Mouse (Mus musculus): ENCODE results near the gene Sntb2. TPM values are rescaled to one million over a fixed set of nuclear protein-coding genes. Genes with fewer than 3 reads are reported as not detected.
A peak's percentile ranks its signal among the peaks of the same experiment; 100 is the strongest.

Sntb2 gene
- total and polyA plus RNA-seq, 3 experiments, result 3.6 to 3.8 TPM; not detected in 1

GRCm38 (mm10) chr8:106887336-106888189, 48.0 kb upstream of the Sntb2 start (continued):
- TF ChIP-seq CTCF (IDR thresholded peaks at IDR 0.05 in 2 of 3, conservative IDR thresholded peaks at IDR 0.05 in 1 of 3; ENCODE audit: control insufficient read depth in 1 of 3, insufficient read depth in 1 of 3, low read depth in 2 of 3, low read length in 3 of 3, poor library complexity in 1 of 3, severe bottlenecking in 1 of 3) (peak; percentile 72 to 93 (median 92)), RCOR1 (IDR thresholded peaks at IDR 0.05; ENCODE audit: low read depth, low read length) (peak; percentile 62; the same call in 1 of the 2 replicates), MEF2A (IDR thresholded peaks at IDR 0.05; ENCODE audit: extremely low read depth, insufficient replicate concordance, low read depth, low read length, poor library complexity, severe bottlenecking) (no peak), MAX (IDR thresholded peaks at IDR 0.05; ENCODE audit: low read length) (peak; percentile 71), POLR2AphosphoS2 (IDR thresholded peaks at IDR 0.05; ENCODE audit: low read length) (no peak), MYB (IDR thresholded peaks at IDR 0.05; ENCODE audit: low read depth, low read length) (no peak), TBP (IDR thresholded peaks at IDR 0.05; ENCODE audit: low read depth, low read length) (no peak), MAZ (IDR thresholded peaks at IDR 0.05; ENCODE audit: low read depth, low read length) (peak; percentile 67; the same call in 1 of the 2 replicates), MYC (IDR thresholded peaks at IDR 0.05; ENCODE audit: low read depth, low read length) (peak; percentile 87), E2F4 (IDR thresholded peaks at IDR 0.05; ENCODE audit: borderline replicate concordance, low read depth, low read length) (no peak)

- no peak overlapping the region for H3K9ac ChIP-seq (ENCODE audit: control insufficient read depth, low read depth, low read length, poor library complexity, severe bottlenecking)
- peaks cover 0 to 4% of the 10 kb centered on the region in 2 experiments; a peak in 3 of 4 replicates for H3K4me1 ChIP-seq (ENCODE audit: control insufficient read depth in 1 of 2, insufficient read depth in 2 of 2, low read length in 2 of 2)
- no peaks in the 10 kb centered on the region for H3K9me3 ChIP-seq (replicated peaks; ENCODE audit: insufficient read depth, low read length)
- no peak overlapping the region for H3K27ac ChIP-seq (ENCODE audit: control insufficient read depth, low read depth, low read length)
- H3K79me2 ChIP-seq (ENCODE audit: control insufficient read depth, insufficient read depth, low read length, poor library complexity), result peaks cover 53% of the 10 kb centered on the region
- no peak for DNase-seq (ENCODE audit: low read depth, low spot score)
- H3K36me3 ChIP-seq (ENCODE audit: control insufficient read depth in 1 of 2, insufficient read depth in 2 of 2, low read length in 2 of 2), result peaks cover 7 to 17% of the 10 kb centered on the region in 2 experiments
- H3K4me3 ChIP-seq (ENCODE audit: control insufficient read depth in 1 of 2, insufficient read depth in 1 of 2, low read depth in 2 of 2, low read length in 2 of 2), result no peak overlapping the region
- TF ChIP-seq CTCF (IDR thresholded peaks at IDR 0.05 in 2 of 3, conservative IDR thresholded peaks at IDR 0.05 in 1 of 3; ENCODE audit: control insufficient read depth in 1 of 3, insufficient read depth in 1 of 3, low read depth in 2 of 3, low read length in 3 of 3, poor library complexity in 1 of 3, severe bottlenecking in 1 of 3) (no peak), SMC3 (IDR thresholded peaks at IDR 0.05; ENCODE audit: low read depth, low read length) (no peak), USF2 (IDR thresholded peaks at IDR 0.05; ENCODE audit: borderline replicate concordance in 1 of 2, insufficient read depth in 1 of 2, low read depth in 1 of 2, low read length in 2 of 2) (no peak)
- no peaks in the 10 kb centered on the region for H3K27me3 ChIP-seq (ENCODE audit: control insufficient read depth in 1 of 2, insufficient read depth in 2 of 2, low read length in 2 of 2)
Observed at GRCm38 (mm10) chr8:106888803-106889202, 46.7 kb upstream of the Sntb2 start.

- Histone ChIP-seq H3K9ac (ENCODE audit: control insufficient read depth, low read depth, low read length, poor library complexity, severe bottlenecking) (peak overlapping the region; percentile 95), H3K27ac (ENCODE audit: control insufficient read depth, low read depth, low read length) (peak overlapping the region; percentile 88), H3K79me2 (ENCODE audit: control insufficient read depth, insufficient read depth, low read length, poor library complexity) (peaks cover 72% of the 10 kb centered on the region), H3K27me3 (ENCODE audit: control insufficient read depth in 1 of 2, insufficient read depth in 2 of 2, low read length in 2 of 2) (no peaks in the 10 kb centered on the region), H3K4me1 (ENCODE audit: control insufficient read depth in 1 of 2, insufficient read depth in 2 of 2, low read length in 2 of 2) (peaks cover 8 to 12% of the 10 kb centered on the region in 2 experiments), H3K9me3 (replicated peaks; ENCODE audit: insufficient read depth, low read length) (no peaks in the 10 kb centered on the region), H3K4me3 (ENCODE audit: control insufficient read depth in 1 of 2, insufficient read depth in 1 of 2, low read depth in 2 of 2, low read length in 2 of 2) (peak overlapping the region; percentile 74 to 98), H3K36me3 (ENCODE audit: control insufficient read depth in 1 of 2, insufficient read depth in 2 of 2, low read length in 2 of 2) (peaks cover 14 to 41% of the 10 kb centered on the region in 2 experiments)
- DNase-seq (ENCODE audit: low read depth, low spot score), result peak; percentile 84
- TF ChIP-seq USF2 (IDR thresholded peaks at IDR 0.05; ENCODE audit: borderline replicate concordance in 1 of 2, insufficient read depth in 1 of 2, low read depth in 1 of 2, low read length in 2 of 2), result peak in 1 of 2 experiments; percentile 66; a peak in 1 of 4 replicates
- TF ChIP-seq ZNF384 (IDR thresholded peaks at IDR 0.05; ENCODE audit: low read depth, low read length), result peak; percentile 60; the same call in 1 of the 2 replicates
- TF ChIP-seq KAT2A (conservative IDR thresholded peaks at IDR 0.05; ENCODE audit: low read depth, low read length), result no peak
- TF ChIP-seq GABPA (IDR thresholded peaks at IDR 0.05; ENCODE audit: low read depth, low read length), result no peak
- 0 out of 2 replicates have a peak, but pooled peaks have one; percentile 46 for TF ChIP-seq TBP (IDR thresholded peaks at IDR 0.05; ENCODE audit: low read depth, low read length)
- peak; percentile 53 for TF ChIP-seq SIN3A (IDR thresholded peaks at IDR 0.05; ENCODE audit: low read length)
- no peak for TF ChIP-seq TAL1 (IDR thresholded peaks at IDR 0.05; ENCODE audit: low read length)
- no peak; the same call in 1 of the 2 replicates for TF ChIP-seq MAZ (IDR thresholded peaks at IDR 0.05; ENCODE audit: low read depth, low read length)
- no peak for TF ChIP-seq MAFK (IDR thresholded peaks at IDR 0.05; ENCODE audit: borderline replicate concordance, low read depth, low read length)
- peak; percentile 30; the same call in 1 of the 2 replicates for TF ChIP-seq ZMIZ1 (IDR thresholded peaks at IDR 0.05; ENCODE audit: low read depth, low read length)
- peak; percentile 91 for TF ChIP-seq MXI1 (IDR thresholded peaks at IDR 0.05; ENCODE audit: low read depth, low read length)
- peak; percentile 28; the same call in 1 of the 2 replicates for TF ChIP-seq TCF12 (IDR thresholded peaks at IDR 0.05; ENCODE audit: low read depth, low read length)
- peak in 1 of 2 experiments; percentile 47; a peak in 2 of 4 replicates for TF ChIP-seq POLR2A (IDR thresholded peaks at IDR 0.05; ENCODE audit: control insufficient read depth in 1 of 2, insufficient read depth in 1 of 2, low read depth in 1 of 2, low read length in 2 of 2, poor library complexity in 1 of 2)
- peak; percentile 18; the same call in 1 of the 2 replicates for TF ChIP-seq NELFE (IDR thresholded peaks at IDR 0.05; ENCODE audit: low read depth, low read length)
- peak; percentile 97 for TF ChIP-seq MYC (IDR thresholded peaks at IDR 0.05; ENCODE audit: low read depth, low read length)
- no peak for TF ChIP-seq JUND (IDR thresholded peaks at IDR 0.05; ENCODE audit: low read depth, low read length)
- TF ChIP-seq CTCF (IDR thresholded peaks at IDR 0.05 in 2 of 3, conservative IDR thresholded peaks at IDR 0.05 in 1 of 3; ENCODE audit: control insufficient read depth in 1 of 3, insufficient read depth in 1 of 3, low read depth in 2 of 3, low read length in 3 of 3, poor library complexity in 1 of 3, severe bottlenecking in 1 of 3), result no peak
- TF ChIP-seq RCOR1 (IDR thresholded peaks at IDR 0.05; ENCODE audit: low read depth, low read length), result no peak; the same call in 1 of the 2 replicates
Observed at GRCm38 (mm10) chr8:106892210-106892805, 43.2 kb upstream of the Sntb2 start.
